Mouse (Mus musculus): Measurements from ENCODE around the gene Spata22.
"Not testable (repeated sequence)": the region's sequence is repeated elsewhere in the genome, so short reads cannot be mapped to it uniquely, and the experiment has no call there.

Spata22 gene

GRCm38 (mm10) chr11:73329442-73329841 is at the start of gene Spata22, which contains the start of the genes Aspa and Gm49340:
Gene Spata22 (plus strand): TSS chr11:73329741.
Gene Aspa (minus strand): TSS chr11:73329596.
Gene Gm49340 (plus strand): TSS chr11:73329741.
- in situ Hi-C loops (cut with MboI), result no loop called here

- in situ Hi-C loops (cut with MboI), result no loop called here
These were observed 48.8 kb upstream of the Spata22 start for GRCm38 (mm10) chr11:73280710-73281109.

GRCm38 (mm10) chr11:73281528-73282027 is 48.0 kb upstream of the Spata22 start:
- in situ Hi-C loops (cut with MboI), result no loop called here

GRCm38 (mm10) chr11:73283369-73283768 is 46.2 kb upstream of the Spata22 start:
- in situ Hi-C loops (cut with MboI), result no loop called here

- in situ Hi-C loops (cut with MboI), result no loop called here
These were observed 45.6 kb upstream of the Spata22 start for GRCm38 (mm10) chr11:73283926-73284325.

- in situ Hi-C loops (cut with MboI), result no loop called here
These were observed 45.2 kb upstream of the Spata22 start for GRCm38 (mm10) chr11:73284351-73284750.

GRCm38 (mm10) chr11:73289621-73290020 is 39.9 kb upstream of the Spata22 start:
- in situ Hi-C loops (cut with MboI), result no loop called here

GRCm38 (mm10) chr11:73303123-73303522 is 26.4 kb upstream of the Spata22 start:
- in situ Hi-C loops (cut with MboI), result no loop called here

- in situ Hi-C loops (cut with MboI), result no loop called here
These were observed 13.6 kb upstream of the Spata22 start for GRCm38 (mm10) chr11:73315961-73316360.

GRCm38 (mm10) chr11:73318581-73318980 is 11.0 kb upstream of the Spata22 start:
- in situ Hi-C loops (cut with MboI), result not testable (repeated sequence)

GRCm38 (mm10) chr11:73321064-73321463 is 8.5 kb upstream of the Spata22 start:
- in situ Hi-C loops (cut with MboI), result not testable (repeated sequence)

- in situ Hi-C loops (cut with MboI), result no loop called here
These were observed 5.4 kb upstream of the Spata22 start for GRCm38 (mm10) chr11:73323906-73324830.

GRCm38 (mm10) chr11:73326485-73326886 is 3.1 kb upstream of the Spata22 start:
- in situ Hi-C loops (cut with MboI), result no loop called here

GRCm38 (mm10) chr11:73327361-73327760 is 2.2 kb upstream of the Spata22 start:
- in situ Hi-C loops (cut with MboI), result no loop called here

GRCm38 (mm10) chr11:73333357-73333756 is 3.8 kb downstream of the Spata22 start:
- in situ Hi-C loops (cut with MboI), result no loop called here

GRCm38 (mm10) chr11:73336919-73337318 is 7.4 kb downstream of the Spata22 start:
- in situ Hi-C loops (cut with MboI), result no loop called here

- in situ Hi-C loops (cut with MboI), result no loop called here
These were observed 20.9 kb downstream of the Spata22 start, which contains the start of gene Olfr20 for GRCm38 (mm10) chr11:73350483-73350882. Gene Olfr20 (plus strand): TSS chr11:73350783.

- in situ Hi-C loops (cut with MboI), result no loop called here
These were observed 41.4 kb downstream of the Spata22 start, which contains the start of gene Olfr376 for GRCm38 (mm10) chr11:73370946-73371345. Gene Olfr376 (plus strand): TSS chr11:73371246.

- in situ Hi-C loops (cut with MboI), result no loop called here
These were observed 65.8 kb downstream of the Spata22 start for GRCm38 (mm10) chr11:73395374-73395773.

All from mature B cell (primary cell).